Mouse (Mus musculus) erythroblast, embryonic 14.5 days (primary cell): ENCODE data around the gene Dnah8.

Source experiments
- GATA1 ChIP-seq: IDR thresholded peaks from 2 replicates; pipeline ENCODE4 v1.6.1; 2012; ENCODE audit warnings: low read length, inconsistent platforms, mixed read lengths
- TAL1 ChIP-seq: IDR thresholded peaks from 3 replicates; pipeline ENCODE4 v1.6.1; 2012; ENCODE audit warnings: low read length, inconsistent platforms, mixed read lengths

- no peak for TF ChIP-seq TAL1
- TF ChIP-seq GATA1 = no peak
These were observed 185.9 kb downstream of the Dnah8 start for GRCm38 (mm10) chr17:30809926-30810660.
